Mouse (Mus musculus): ENCODE results near the gene Mef2c. TPM values are rescaled to one million over a fixed set of nuclear protein-coding genes. Genes with fewer than 3 reads are reported as not detected.
A peak's percentile ranks its signal among the peaks of the same experiment; 100 is the strongest.

Mef2c gene
- polyA plus RNA-seq, 1 experiment from 2014 or later = 29.8 TPM

GRCm38 (mm10) chr13:83480388-83480787 lies 23.4 kb upstream of the Mef2c start:
- H3K9me3 ChIP-seq (replicated peaks; ENCODE audit: control insufficient read depth, low read length) = no peaks in the 10 kb centered on the region
- no peak overlapping the region for H3K4me3 ChIP-seq (ENCODE audit: low read depth, low read length)
- no peak for ATAC-seq (replicated peaks; ENCODE audit: insufficient number of reproducible peaks, low FRiP score, low TSS enrichment, low read depth)
- H3K36me3 ChIP-seq (replicated peaks; ENCODE audit: control insufficient read depth, insufficient read depth, low read depth, low read length) = no peaks in the 10 kb centered on the region
- no peak overlapping the region for H3K27ac ChIP-seq (replicated peaks; ENCODE audit: low read depth, low read length)
- DNase-seq (ENCODE audit: low spot score) = no peak
- H3K4me1 ChIP-seq (ENCODE audit: control insufficient read depth, insufficient read depth, low read length) = no peaks in the 10 kb centered on the region
- H3K9ac ChIP-seq (replicated peaks; ENCODE audit: low read length) = no peak overlapping the region
- no peak overlapping the region for H3K4me2 ChIP-seq (ENCODE audit: low read depth, low read length)
- 83% methylated on average over 3 of the region's 3 CpGs for WGBS
- no peaks in the 10 kb centered on the region for H3K27me3 ChIP-seq (ENCODE audit: control insufficient read depth, insufficient read depth, low read length)

- Histone ChIP-seq H3K4me2 (ENCODE audit: low read depth, low read length) (no peak overlapping the region), H3K4me3 (ENCODE audit: low read depth, low read length) (no peak overlapping the region), H3K36me3 (replicated peaks; ENCODE audit: control insufficient read depth, insufficient read depth, low read depth, low read length) (no peaks in the 10 kb centered on the region), H3K27ac (replicated peaks; ENCODE audit: low read depth, low read length) (no peak overlapping the region), H3K9ac (replicated peaks; ENCODE audit: low read length) (no peak overlapping the region), H3K9me3 (replicated peaks; ENCODE audit: control insufficient read depth, low read length) (no peaks in the 10 kb centered on the region), H3K4me1 (ENCODE audit: control insufficient read depth, insufficient read depth, low read length) (no peaks in the 10 kb centered on the region), H3K27me3 (ENCODE audit: control insufficient read depth, insufficient read depth, low read length) (no peaks in the 10 kb centered on the region)
- DNase-seq (ENCODE audit: low spot score) = no peak
- ATAC-seq (replicated peaks; ENCODE audit: insufficient number of reproducible peaks, low FRiP score, low TSS enrichment, low read depth) = no peak
- 80% methylated on average over 7 of the region's 7 CpGs for WGBS
Measured at GRCm38 (mm10) chr13:83481310-83481709, 22.5 kb upstream of the Mef2c start.

GRCm38 (mm10) chr13:83482087-83482486 lies 21.7 kb upstream of the Mef2c start:
- H3K4me2 ChIP-seq (ENCODE audit: low read depth, low read length) = no peak overlapping the region
- ATAC-seq (replicated peaks; ENCODE audit: insufficient number of reproducible peaks, low FRiP score, low TSS enrichment, low read depth) = no peak
- no peaks in the 10 kb centered on the region for H3K4me1 ChIP-seq (ENCODE audit: control insufficient read depth, insufficient read depth, low read length)
- DNase-seq (ENCODE audit: low spot score) = no peak
- 83% methylated on average over 5 of the region's 5 CpGs for WGBS
- H3K27ac ChIP-seq (replicated peaks; ENCODE audit: low read depth, low read length) = no peak overlapping the region
- no peaks in the 10 kb centered on the region for H3K27me3 ChIP-seq (ENCODE audit: control insufficient read depth, insufficient read depth, low read length)
- H3K4me3 ChIP-seq (ENCODE audit: low read depth, low read length) = no peak overlapping the region
- no peaks in the 10 kb centered on the region for H3K36me3 ChIP-seq (replicated peaks; ENCODE audit: control insufficient read depth, insufficient read depth, low read depth, low read length)
- H3K9ac ChIP-seq (replicated peaks; ENCODE audit: low read length) = no peak overlapping the region
- H3K9me3 ChIP-seq (replicated peaks; ENCODE audit: control insufficient read depth, low read length) = no peaks in the 10 kb centered on the region

- H3K27ac ChIP-seq (replicated peaks; ENCODE audit: low read depth, low read length) = no peak overlapping the region
- no peak overlapping the region for H3K4me3 ChIP-seq (ENCODE audit: low read depth, low read length)
- DNase-seq (ENCODE audit: low spot score) (no peak), ATAC-seq (replicated peaks; ENCODE audit: insufficient number of reproducible peaks, low FRiP score, low TSS enrichment, low read depth) (no peak)
- H3K4me2 ChIP-seq (ENCODE audit: low read depth, low read length) = no peak overlapping the region
- H3K9me3 ChIP-seq (replicated peaks; ENCODE audit: control insufficient read depth, low read length) = no peaks in the 10 kb centered on the region
- no peaks in the 10 kb centered on the region for H3K27me3 ChIP-seq (ENCODE audit: control insufficient read depth, insufficient read depth, low read length)
- no peak overlapping the region for H3K9ac ChIP-seq (replicated peaks; ENCODE audit: low read length)
- 92% methylated on average over 4 of the region's 4 CpGs for WGBS
- H3K4me1 ChIP-seq (ENCODE audit: control insufficient read depth, insufficient read depth, low read length) = no peaks in the 10 kb centered on the region
- H3K36me3 ChIP-seq (replicated peaks; ENCODE audit: control insufficient read depth, insufficient read depth, low read depth, low read length) = no peaks in the 10 kb centered on the region
Measured at GRCm38 (mm10) chr13:83484215-83484614, 19.6 kb upstream of the Mef2c start.

GRCm38 (mm10) chr13:83484721-83485369 lies 19.0 kb upstream of the Mef2c start:
- WGBS = 75% methylated on average over 7 of the region's 7 CpGs
- ATAC-seq (replicated peaks; ENCODE audit: insufficient number of reproducible peaks, low FRiP score, low TSS enrichment, low read depth) = 0 out of 2 replicates have a peak, but pooled peaks have one; percentile 56

GRCm38 (mm10) chr13:83492051-83492450 lies 11.8 kb upstream of the Mef2c start:
- DNase-seq (ENCODE audit: low spot score) (no peak), ATAC-seq (replicated peaks; ENCODE audit: insufficient number of reproducible peaks, low FRiP score, low TSS enrichment, low read depth) (no peak)
- H3K4me3 ChIP-seq (ENCODE audit: low read depth, low read length) = no peak overlapping the region
- H3K4me2 ChIP-seq (ENCODE audit: low read depth, low read length) = no peak overlapping the region
- H3K27me3 ChIP-seq (ENCODE audit: control insufficient read depth, insufficient read depth, low read length) = no peaks in the 10 kb centered on the region
- H3K4me1 ChIP-seq (ENCODE audit: control insufficient read depth, insufficient read depth, low read length) = no peaks in the 10 kb centered on the region
- H3K36me3 ChIP-seq (replicated peaks; ENCODE audit: control insufficient read depth, insufficient read depth, low read depth, low read length) = no peaks in the 10 kb centered on the region
- H3K27ac ChIP-seq (replicated peaks; ENCODE audit: low read depth, low read length) = no peak overlapping the region
- no peaks in the 10 kb centered on the region for H3K9me3 ChIP-seq (replicated peaks; ENCODE audit: control insufficient read depth, low read length)
- 51% methylated on average over 3 of the region's 3 CpGs for WGBS
- no peak overlapping the region for H3K9ac ChIP-seq (replicated peaks; ENCODE audit: low read length)

More at GRCm38 (mm10) chr13:83484721-83485369, 19.0 kb upstream of the Mef2c start:
- H3K9me3 ChIP-seq (replicated peaks; ENCODE audit: control insufficient read depth, low read length) = no peaks in the 10 kb centered on the region
- H3K27ac ChIP-seq (replicated peaks; ENCODE audit: low read depth, low read length) = no peak overlapping the region
- H3K4me3 ChIP-seq (ENCODE audit: low read depth, low read length) = no peak overlapping the region
- H3K4me1 ChIP-seq (ENCODE audit: control insufficient read depth, insufficient read depth, low read length) = no peaks in the 10 kb centered on the region
- H3K27me3 ChIP-seq (ENCODE audit: control insufficient read depth, insufficient read depth, low read length) = no peaks in the 10 kb centered on the region
- H3K9ac ChIP-seq (replicated peaks; ENCODE audit: low read length) = no peak overlapping the region
- H3K4me2 ChIP-seq (ENCODE audit: low read depth, low read length) = no peak overlapping the region
- DNase-seq (ENCODE audit: low spot score) = peak; percentile 22
- no peaks in the 10 kb centered on the region for H3K36me3 ChIP-seq (replicated peaks; ENCODE audit: control insufficient read depth, insufficient read depth, low read depth, low read length)

- Histone ChIP-seq H3K4me3 (ENCODE audit: low read depth, low read length) (no peak overlapping the region), H3K4me1 (ENCODE audit: control insufficient read depth, insufficient read depth, low read length) (no peaks in the 10 kb centered on the region), H3K36me3 (replicated peaks; ENCODE audit: control insufficient read depth, insufficient read depth, low read depth, low read length) (no peaks in the 10 kb centered on the region), H3K9me3 (replicated peaks; ENCODE audit: control insufficient read depth, low read length) (no peaks in the 10 kb centered on the region), H3K27ac (replicated peaks; ENCODE audit: low read depth, low read length) (no peak overlapping the region), H3K4me2 (ENCODE audit: low read depth, low read length) (no peak overlapping the region), H3K9ac (replicated peaks; ENCODE audit: low read length) (no peak overlapping the region), H3K27me3 (ENCODE audit: control insufficient read depth, insufficient read depth, low read length) (no peaks in the 10 kb centered on the region)
- no peak for DNase-seq (ENCODE audit: low spot score)
- ATAC-seq (replicated peaks; ENCODE audit: insufficient number of reproducible peaks, low FRiP score, low TSS enrichment, low read depth) = no peak
- 86% methylated on average over 3 of the region's 3 CpGs for WGBS
Measured at GRCm38 (mm10) chr13:83497708-83498107, 6.1 kb upstream of the Mef2c start.

- no peak overlapping the region for H3K9ac ChIP-seq (replicated peaks; ENCODE audit: low read length)
- 68% methylated on average over 4 of the region's 4 CpGs for WGBS
- no peaks in the 10 kb centered on the region for H3K9me3 ChIP-seq (replicated peaks; ENCODE audit: control insufficient read depth, low read length)
- ATAC-seq (replicated peaks; ENCODE audit: insufficient number of reproducible peaks, low FRiP score, low TSS enrichment, low read depth) (no peak), DNase-seq (ENCODE audit: low spot score) (no peak)
- no peaks in the 10 kb centered on the region for H3K27me3 ChIP-seq (ENCODE audit: control insufficient read depth, insufficient read depth, low read length)
- no peak overlapping the region for H3K27ac ChIP-seq (replicated peaks; ENCODE audit: low read depth, low read length)
- no peak overlapping the region for H3K4me2 ChIP-seq (ENCODE audit: low read depth, low read length)
- H3K4me1 ChIP-seq (ENCODE audit: control insufficient read depth, insufficient read depth, low read length) = no peaks in the 10 kb centered on the region
- no peak overlapping the region for H3K4me3 ChIP-seq (ENCODE audit: low read depth, low read length)
- no peaks in the 10 kb centered on the region for H3K36me3 ChIP-seq (replicated peaks; ENCODE audit: control insufficient read depth, insufficient read depth, low read depth, low read length)
Measured at GRCm38 (mm10) chr13:83499526-83499925, 4.3 kb upstream of the Mef2c start.

Data from embryonic facial prominence, embryonic 11.5 days (tissue).